ENCODE assay signal across 9 mouse cellular contexts in genomic region chr3:21860915-21861635, GRCm38 (mm10).
"Had no signal": no experiment of that assay in that cellular context is flagged by ENCODE, and none has a peak within 500 bp of the region (broad histone marks: within the 10 kb centered on the region; RNA-seq: fewer than 3 reads in every experiment).

No protein-coding gene starts in this region.

- H3K27me3 ChIP-seq: limb, embryonic 13.5 days; midbrain, embryonic 12.5 days had no signal

- ATAC-seq: intestine, postnatal 0 days had no signal

- H3K9ac ChIP-seq: limb, embryonic 13.5 days; liver, embryonic 14.5 days; midbrain, embryonic 12.5 days had no signal

- DNase-seq: left cerebral cortex, postnatal 4 days; lung, adult 18-20 months; thymus, postnatal 4 days had no signal

- H3K4me1 ChIP-seq: limb, embryonic 13.5 days; midbrain, embryonic 12.5 days had no signal

- H3K36me3 ChIP-seq: limb, embryonic 13.5 days; midbrain, embryonic 12.5 days had no signal

- H3K4me3 ChIP-seq: layer of hippocampus, adult 2 months; limb, embryonic 13.5 days; midbrain, embryonic 12.5 days had no signal

- H3K9me3 ChIP-seq: limb, embryonic 13.5 days; midbrain, embryonic 12.5 days had no signal

- H3K27ac ChIP-seq: layer of hippocampus, adult 2 months; limb, embryonic 13.5 days; liver, embryonic 14.5 days; midbrain, embryonic 12.5 days; stomach, postnatal 0 days had no signal

- H3K4me2 ChIP-seq: limb, embryonic 13.5 days; midbrain, embryonic 12.5 days had no signal
